Mouse (Mus musculus) midbrain, embryonic 11.5 days (tissue): ENCODE results near the gene Zfp946. TPM values are rescaled to one million over a fixed set of nuclear protein-coding genes. Genes with fewer than 3 reads are reported as not detected.

Source experiments
- ATAC-seq: fragments of 200-750 bp; cut with Nextera tagmentation; 2 replicates; pipeline ENCODE4 v1.8.0; 2017; ENCODE audit warnings: moderate TSS enrichment, moderate library complexity; ENCODE audit not compliant: low FRiP score
- DNase-seq: peaks from one replicate; pipeline ENCODE4 v3.0.0; 2015; ENCODE audit warnings: low spot score; ENCODE audit errors: missing footprints
- H3K27ac ChIP-seq: fragments of 300-500 bp; sonication (generic); 2 replicates; pipeline ENCODE4 v1.5.1; 2014; ENCODE audit warnings: low read depth, low read length
- H3K27me3 ChIP-seq: fragments of 300-500 bp; sonication (generic); 2 replicates; pipeline ENCODE4 v1.6.1; 2014; ENCODE audit warnings: mild to moderate bottlenecking, low read length, moderate library complexity, mixed read lengths; ENCODE audit not compliant: control insufficient read depth, insufficient read depth
- H3K36me3 ChIP-seq: fragments of 300-500 bp; sonication (generic); 2 replicates; pipeline ENCODE4 v1.6.1; 2014; ENCODE audit warnings: mild to moderate bottlenecking, low read length, moderate library complexity, mixed read lengths; ENCODE audit not compliant: control insufficient read depth, insufficient read depth
- H3K4me1 ChIP-seq: fragments of 300-500 bp; sonication (generic); 2 replicates; pipeline ENCODE4 v1.6.1; 2014; ENCODE audit warnings: low read length; ENCODE audit not compliant: control insufficient read depth, insufficient read depth
- H3K4me2 ChIP-seq: fragments of 300-500 bp; sonication (generic); 2 replicates; pipeline ENCODE4 v1.6.1; 2014; ENCODE audit warnings: mild to moderate bottlenecking, moderate library complexity
- H3K4me3 ChIP-seq: fragments of 300-500 bp; sonication (generic); 2 replicates; pipeline ENCODE4 v1.5.1; 2014; ENCODE audit warnings: low read depth, low read length
- H3K9ac ChIP-seq: fragments of 300-500 bp; sonication (generic); 2 replicates; pipeline ENCODE4 v1.6.1; 2014; ENCODE audit warnings: low read length
- H3K9me3 ChIP-seq: fragments of 300-500 bp; sonication (generic); 2 replicates; pipeline ENCODE4 v1.6.1; 2016; ENCODE audit warnings: low read length; ENCODE audit not compliant: control insufficient read depth
- WGBS: fragments of 180-500 bp; shearing (Covaris S2); extraction: QIAGEN DNeasy Blood & Tissue Kit; methylation state at CpG from one replicate; pipeline ENCODE4 v1.1.7; 2014; 5-methylcytosine and 5-hydroxymethylcytosine counted together
- polyA plus RNA-seq: library from polyadenylated mRNA; unstranded; fragments of >200 nt; fragmentation: Nextera tagmentation; extraction: Ambion mirVana; gene quantifications from 2 replicates; pipeline ENCODE4 v1.2.1, GENCODE M21; 2014

Gene Zfp946
- 32.6 and 39.3 TPM in 2 replicates for polyA plus RNA-seq

DNA sequence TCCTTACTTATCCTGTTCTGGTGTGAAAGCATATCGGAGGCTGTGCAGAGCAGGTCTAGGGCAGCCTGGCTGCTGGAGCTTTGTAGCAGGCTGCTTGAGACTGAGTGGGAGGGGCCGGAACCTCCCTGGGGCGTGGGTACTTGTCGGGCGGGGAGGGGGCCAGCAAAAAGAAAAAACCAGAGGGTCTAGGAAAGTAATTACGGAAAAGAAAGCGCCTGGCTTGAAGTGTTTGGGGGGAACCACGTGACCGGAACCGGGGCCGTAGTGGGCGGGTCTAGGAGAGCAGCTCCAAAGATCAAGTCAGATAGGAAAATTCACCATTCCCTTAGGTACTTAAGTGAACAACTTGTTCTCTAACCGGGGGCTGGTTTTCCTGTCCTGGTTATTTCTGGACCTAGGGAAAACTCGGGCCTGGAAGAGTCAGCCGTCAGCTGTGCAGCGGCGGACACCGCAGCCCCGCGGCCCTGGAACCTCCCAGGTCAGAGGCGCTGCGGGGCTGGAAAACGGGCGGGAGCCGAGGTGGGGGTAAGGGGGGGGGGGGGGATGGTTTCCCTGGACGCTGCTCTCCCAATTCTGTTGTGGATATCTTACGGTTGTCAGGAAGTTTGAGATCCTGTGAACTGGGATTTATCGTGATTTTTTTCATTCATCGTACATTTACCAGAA lies at the start of gene Zfp946:
Zfp946 (plus strand) TSS at position 271 of the 666 bp plus-strand sequence.
- H3K27me3 ChIP-seq = no peaks in the 10 kb centered on the region
- ATAC-seq = peak; percentile 98

DNA sequence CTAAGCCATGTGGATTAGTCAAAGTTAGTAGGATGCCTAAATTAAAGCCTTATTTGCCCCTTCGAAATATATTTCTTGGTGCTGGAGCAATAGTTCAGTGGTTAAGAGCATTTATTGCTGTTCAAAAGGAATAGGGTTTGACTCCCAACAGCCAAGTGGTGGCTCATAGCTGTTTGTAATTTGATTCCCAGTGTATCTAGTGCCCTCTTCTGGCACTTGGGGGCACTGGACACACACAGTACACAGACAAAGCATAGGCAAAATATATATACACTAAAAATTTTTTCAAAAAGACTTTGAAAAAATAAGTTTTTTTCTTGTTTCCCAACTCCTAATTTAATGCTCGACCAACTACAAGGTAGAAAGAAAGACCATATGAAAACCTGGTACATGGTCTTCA lies 13.3 kb upstream of the Zfp946 start:
- 74% methylated on average over 2 of the region's 2 CpGs for WGBS
- no peaks in the 10 kb centered on the region for H3K4me1 ChIP-seq
- no peak for ATAC-seq
- no peak overlapping the region for H3K27ac ChIP-seq
- no peaks in the 10 kb centered on the region for H3K9me3 ChIP-seq
- H3K36me3 ChIP-seq = no peaks in the 10 kb centered on the region
- H3K4me3 ChIP-seq = no peak overlapping the region
- no peaks in the 10 kb centered on the region for H3K27me3 ChIP-seq
- H3K9ac ChIP-seq = no peak overlapping the region
- no peak overlapping the region for H3K4me2 ChIP-seq
- no peak for DNase-seq

More for the DNA sequence above, at the start of gene Zfp946:
- no peaks in the 10 kb centered on the region for H3K9me3 ChIP-seq
- peak within 1 kb of the TSS; percentile 63 for H3K9ac ChIP-seq
- peak within 1 kb of the TSS; percentile 61 for H3K4me2 ChIP-seq
- peak within 1 kb of the TSS; percentile 63 for H3K27ac ChIP-seq
- under 1% methylated on average over 29 of the region's 29 CpGs for WGBS
- DNase-seq = peak; percentile 99
- H3K4me1 ChIP-seq = no peaks in the 10 kb centered on the region
- H3K4me3 ChIP-seq = peak within 1 kb of the TSS; percentile 59
- H3K36me3 ChIP-seq = no peaks in the 10 kb centered on the region

DNA sequence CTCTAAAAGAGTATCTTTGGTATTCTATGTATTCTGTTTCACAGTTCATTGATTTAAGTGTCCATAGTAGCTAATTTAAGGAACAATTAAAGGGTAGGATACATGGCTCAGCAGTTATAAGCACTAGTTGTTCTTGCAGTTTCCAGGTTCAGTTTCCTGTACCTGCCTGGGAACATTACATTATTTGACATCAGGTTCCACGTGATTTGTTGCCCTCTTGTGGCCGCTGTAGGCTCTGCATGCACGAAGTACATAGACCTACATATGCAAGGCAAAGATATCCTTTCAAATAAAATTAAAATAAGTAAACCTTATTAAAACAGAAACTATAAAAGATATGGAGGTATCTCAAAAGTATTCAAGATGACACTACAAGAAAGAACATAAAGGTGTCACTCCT lies 6.5 kb upstream of the Zfp946 start:
- H3K9me3 ChIP-seq = no peaks in the 10 kb centered on the region
- no peak overlapping the region for H3K9ac ChIP-seq
- H3K27me3 ChIP-seq = no peaks in the 10 kb centered on the region
- no peaks in the 10 kb centered on the region for H3K4me1 ChIP-seq
- no peaks in the 10 kb centered on the region for H3K36me3 ChIP-seq
- H3K27ac ChIP-seq = no peak overlapping the region
- H3K4me2 ChIP-seq = no peak overlapping the region
- DNase-seq (peak; percentile 96), ATAC-seq (peak; percentile 76)
- WGBS = under 1% methylated on average over 3 of the region's 3 CpGs
- H3K4me3 ChIP-seq = no peak overlapping the region

DNA sequence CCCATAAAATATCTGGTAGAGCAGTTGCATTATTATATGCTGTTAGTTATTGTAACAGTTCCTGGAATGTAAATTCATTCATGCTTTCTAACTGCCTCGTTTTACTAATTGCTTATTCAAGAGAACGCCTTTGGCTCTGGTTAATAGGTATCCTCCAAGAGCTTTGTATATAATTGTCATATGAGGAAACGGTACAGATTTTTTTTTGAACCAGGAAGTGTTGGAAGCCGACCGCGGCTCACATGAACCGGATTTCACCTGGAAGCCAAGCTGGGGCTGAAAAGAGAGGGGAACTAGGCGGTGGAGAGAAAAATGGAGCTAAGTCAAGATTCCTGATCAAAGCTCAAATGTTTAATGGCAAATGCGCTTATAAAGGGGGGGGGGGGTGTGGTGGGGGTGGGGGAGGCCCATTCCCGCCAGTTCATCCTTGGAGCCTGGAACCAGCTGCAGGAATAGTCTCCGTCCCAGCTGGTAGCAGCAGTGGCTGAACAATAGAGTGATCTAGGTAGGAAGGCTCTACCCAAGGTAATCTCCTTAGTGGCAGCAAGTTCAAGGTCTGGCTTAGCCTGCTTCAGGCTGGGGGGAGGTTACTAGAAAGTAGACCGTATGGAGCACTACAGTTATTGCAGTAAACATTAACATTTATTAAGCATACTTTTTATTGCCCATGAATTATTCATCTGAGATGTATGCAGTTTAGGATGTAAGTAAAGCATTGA lies 773 bp downstream of the Zfp946 start:
- peak overlapping the region; percentile 61 for H3K4me2 ChIP-seq
- no peaks in the 10 kb centered on the region for H3K9me3 ChIP-seq
- no peaks in the 10 kb centered on the region for H3K4me1 ChIP-seq
- peak; percentile 85 for DNase-seq
- peak overlapping the region; percentile 63; the same call in 1 of the 2 replicates for H3K9ac ChIP-seq
- WGBS = 2% methylated on average over 11 of the region's 12 CpGs
- no peaks in the 10 kb centered on the region for H3K27me3 ChIP-seq
- peak overlapping the region; percentile 59 for H3K4me3 ChIP-seq
- peak; percentile 38 for ATAC-seq
- H3K27ac ChIP-seq = peak overlapping the region; percentile 63; the same call in 1 of the 2 replicates
- no peaks in the 10 kb centered on the region for H3K36me3 ChIP-seq

DNA sequence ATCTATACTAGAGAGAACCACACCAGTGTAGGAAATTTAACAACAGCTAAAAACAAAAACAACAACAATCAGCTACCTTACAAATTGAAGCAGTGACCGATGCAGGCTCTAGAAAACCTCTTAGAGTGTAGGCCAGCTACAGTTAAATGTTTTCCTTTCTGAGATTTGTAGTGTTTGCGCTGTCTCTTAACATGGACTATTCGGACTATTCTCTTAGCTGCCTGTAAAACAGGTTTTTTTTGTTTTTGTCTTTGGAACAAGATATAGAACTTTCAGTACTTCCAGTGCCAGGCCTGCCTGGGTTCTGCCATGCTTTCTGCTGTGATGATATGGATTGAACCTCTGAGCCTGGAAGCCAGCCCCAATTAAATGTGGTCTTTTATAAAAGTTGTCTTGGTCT lies 23.7 kb downstream of the Zfp946 start:
- Histone ChIP-seq H3K4me3 (no peak overlapping the region), H3K4me2 (no peak overlapping the region), H3K36me3 (no peaks in the 10 kb centered on the region), H3K27me3 (no peaks in the 10 kb centered on the region), H3K27ac (no peak overlapping the region), H3K4me1 (no peaks in the 10 kb centered on the region), H3K9ac (no peak overlapping the region), H3K9me3 (peaks cover 5% of the 10 kb centered on the region; the same call in 1 of the 2 replicates)
- DNase-seq = no peak
- no peak for ATAC-seq
- 93% methylated on average over 3 of the region's 3 CpGs for WGBS

DNA sequence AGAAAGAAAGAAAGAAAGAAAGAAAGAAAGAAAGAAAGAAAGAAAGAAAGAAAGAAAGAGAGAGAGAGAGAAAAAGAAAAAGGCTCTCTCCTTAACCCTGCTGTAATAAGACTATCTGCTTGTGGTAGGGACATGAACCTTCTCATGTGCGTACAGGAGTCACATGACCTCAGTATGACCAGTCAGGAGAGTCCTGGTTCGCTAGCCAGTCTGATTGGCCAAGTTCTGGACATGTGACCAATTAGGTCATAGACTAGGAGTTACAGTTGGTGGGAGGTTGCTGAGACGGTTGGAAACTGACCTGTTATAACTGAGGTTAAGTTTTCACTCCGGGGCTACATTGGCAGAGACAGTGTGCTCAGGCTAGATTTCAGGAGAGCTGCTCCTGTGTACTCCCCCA lies 73.1 kb downstream of the Zfp946 start:
- H3K27ac ChIP-seq = no peak overlapping the region
- DNase-seq (no peak), ATAC-seq (no peak)
- H3K9me3 ChIP-seq = peaks cover 3% of the 10 kb centered on the region; the same call in 1 of the 2 replicates
- H3K36me3 ChIP-seq = no peaks in the 10 kb centered on the region
- H3K27me3 ChIP-seq = no peaks in the 10 kb centered on the region
- H3K4me1 ChIP-seq = no peaks in the 10 kb centered on the region
- no peak overlapping the region for H3K4me3 ChIP-seq
- WGBS = 83% methylated on average over 4 of the region's 4 CpGs
- H3K9ac ChIP-seq = no peak overlapping the region
- H3K4me2 ChIP-seq = no peak overlapping the region

Other genes with a start within 250 kb of the Zfp946 start
- gene Zfp994, start 198.6 kb upstream of the Zfp946 start, polyA plus RNA-seq = 4.0 and 5.2 TPM in 2 replicates
- gene CT030661.1, start 109.4 kb upstream of the Zfp946 start, polyA plus RNA-seq = 14.1 and 14.3 TPM in 2 replicates
- gene Zfp944, start 62.8 kb upstream of the Zfp946 start, polyA plus RNA-seq = 19.8 and 21.6 TPM in 2 replicates
- gene Zfp758, start 62.8 kb upstream of the Zfp946 start, polyA plus RNA-seq = 11.9 and 14.8 TPM in 2 replicates
- not detected in 2 replicates for gene Vmn2r111, start 149.3 kb downstream of the Zfp946 start, polyA plus RNA-seq
- gene Vmn2r112, start 176.7 kb downstream of the Zfp946 start, polyA plus RNA-seq = not detected in 2 replicates